Mouse (Mus musculus): ENCODE data around the gene Hip1r. TPM values are rescaled to one million over a fixed set of nuclear protein-coding genes. Genes with fewer than 3 reads are reported as not detected.

Hip1r gene
- total and polyA plus RNA-seq, 3 experiments, result 16.6 to 31.6 TPM; not detected in 1

DNA sequence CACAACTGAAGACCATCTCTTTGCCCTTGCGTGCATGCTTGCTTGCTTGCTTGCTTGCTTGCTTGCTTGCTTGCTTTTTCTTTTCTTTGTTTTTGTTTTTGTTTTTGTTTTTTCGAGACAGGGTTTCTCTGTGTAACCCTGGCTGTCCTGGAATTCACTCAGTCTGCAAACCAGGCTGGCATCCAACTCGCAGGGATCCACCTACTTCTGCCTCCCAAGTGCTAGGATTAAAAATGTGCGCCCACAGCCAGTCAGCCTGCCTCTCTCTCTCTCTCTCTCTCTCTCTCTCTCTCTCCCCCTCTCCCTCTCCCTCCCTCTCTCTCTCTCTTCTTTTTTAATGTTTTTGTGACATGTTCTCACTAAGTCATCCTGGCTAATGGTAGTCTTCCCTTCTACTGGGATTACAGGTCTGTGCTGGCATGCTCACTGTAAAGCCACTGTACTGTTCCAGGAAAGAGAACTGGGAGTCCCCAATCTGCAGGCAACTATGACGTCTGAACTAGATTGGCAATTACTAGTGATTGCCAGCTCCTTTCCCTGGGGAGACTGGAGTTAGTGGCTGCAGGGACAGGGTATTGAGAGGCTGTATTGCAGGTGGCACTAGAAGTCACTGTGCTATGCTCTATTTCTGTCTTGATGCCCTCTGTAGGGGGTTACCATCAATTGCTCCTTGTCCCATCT is 20.9 kb upstream of the Hip1r start:
- Histone ChIP-seq H3K27ac (ENCODE audit: control insufficient read depth, low read depth, low read length) (no peak overlapping the region), H3K9ac (ENCODE audit: control insufficient read depth, low read depth, low read length, poor library complexity, severe bottlenecking) (no peak overlapping the region), H3K27me3 (ENCODE audit: control insufficient read depth in 1 of 2, insufficient read depth in 2 of 2, low read length in 2 of 2) (no peaks in the 10 kb centered on the region), H3K9me3 (replicated peaks; ENCODE audit: insufficient read depth, low read length) (no peaks in the 10 kb centered on the region), H3K79me2 (ENCODE audit: control insufficient read depth, insufficient read depth, low read length, poor library complexity) (no peaks in the 10 kb centered on the region), H3K4me3 (ENCODE audit: control insufficient read depth in 1 of 2, insufficient read depth in 1 of 2, low read depth in 2 of 2, low read length in 2 of 2) (no peak overlapping the region), H3K4me1 (ENCODE audit: control insufficient read depth in 1 of 2, insufficient read depth in 2 of 2, low read length in 2 of 2) (no peaks in the 10 kb centered on the region), H3K36me3 (ENCODE audit: control insufficient read depth in 1 of 2, insufficient read depth in 2 of 2, low read length in 2 of 2) (peaks cover 0 to 3% of the 10 kb centered on the region in 2 experiments; a peak in 2 of 4 replicates)
- no peak for DNase-seq (ENCODE audit: low read depth, low spot score)
- TF ChIP-seq EP300 (IDR thresholded peaks at IDR 0.05; ENCODE audit: low read depth in 1 of 2, low read length in 2 of 2), result no peak
- TF ChIP-seq KAT2A (conservative IDR thresholded peaks at IDR 0.05; ENCODE audit: low read depth, low read length), result no peak
- TF ChIP-seq RAD21 (IDR thresholded peaks at IDR 0.05; ENCODE audit: low read depth, low read length), result no peak
- no peak for TF ChIP-seq ZC3H11A (IDR thresholded peaks at IDR 0.05; ENCODE audit: low read depth, low read length)
- no peak for TF ChIP-seq UBTF (IDR thresholded peaks at IDR 0.05; ENCODE audit: borderline replicate concordance, insufficient read depth, low read depth, low read length)
- no peak for TF ChIP-seq CHD2 (IDR thresholded peaks at IDR 0.05; ENCODE audit: low read length)
- TF ChIP-seq SIN3A (IDR thresholded peaks at IDR 0.05; ENCODE audit: low read length), result no peak

- no peaks in the 10 kb centered on the region for H3K27me3 ChIP-seq (ENCODE audit: control insufficient read depth in 1 of 2, insufficient read depth in 2 of 2, low read length in 2 of 2)
- H3K4me3 ChIP-seq (ENCODE audit: control insufficient read depth in 1 of 2, insufficient read depth in 1 of 2, low read depth in 2 of 2, low read length in 2 of 2), result no peak overlapping the region
- DNase-seq (ENCODE audit: low read depth, low spot score), result no peak
- TF ChIP-seq ZC3H11A (IDR thresholded peaks at IDR 0.05; ENCODE audit: low read depth, low read length) (no peak), KAT2A (conservative IDR thresholded peaks at IDR 0.05; ENCODE audit: low read depth, low read length) (no peak), NELFE (IDR thresholded peaks at IDR 0.05; ENCODE audit: low read depth, low read length) (no peak), ETS1 (IDR thresholded peaks at IDR 0.05; ENCODE audit: low read depth, low read length) (no peak), POLR2AphosphoS2 (IDR thresholded peaks at IDR 0.05; ENCODE audit: low read length) (no peak), USF1 (IDR thresholded peaks at IDR 0.05; ENCODE audit: low read depth, low read length) (no peak), EP300 (IDR thresholded peaks at IDR 0.05; ENCODE audit: low read depth in 1 of 2, low read length in 2 of 2) (no peak), MYC (IDR thresholded peaks at IDR 0.05; ENCODE audit: low read depth, low read length) (no peak), MEF2A (IDR thresholded peaks at IDR 0.05; ENCODE audit: extremely low read depth, insufficient replicate concordance, low read depth, low read length, poor library complexity, severe bottlenecking) (no peak), POLR2AphosphoS5 (IDR thresholded peaks at IDR 0.05; ENCODE audit: borderline replicate concordance, low read depth, low read length) (no peak), RCOR1 (IDR thresholded peaks at IDR 0.05; ENCODE audit: low read depth, low read length) (no peak), TAL1 (IDR thresholded peaks at IDR 0.05; ENCODE audit: low read length) (no peak), MYB (IDR thresholded peaks at IDR 0.05; ENCODE audit: low read depth, low read length) (no peak), RAD21 (IDR thresholded peaks at IDR 0.05; ENCODE audit: low read depth, low read length) (no peak), POLR2A (IDR thresholded peaks at IDR 0.05; ENCODE audit: control insufficient read depth in 1 of 2, insufficient read depth in 1 of 2, low read depth in 1 of 2, low read length in 2 of 2, poor library complexity in 1 of 2) (no peak)
- no peak overlapping the region for H3K27ac ChIP-seq (ENCODE audit: control insufficient read depth, low read depth, low read length)
- H3K9me3 ChIP-seq (replicated peaks; ENCODE audit: insufficient read depth, low read length), result no peaks in the 10 kb centered on the region
- H3K79me2 ChIP-seq (ENCODE audit: control insufficient read depth, insufficient read depth, low read length, poor library complexity), result no peaks in the 10 kb centered on the region
- no peaks in the 10 kb centered on the region for H3K4me1 ChIP-seq (ENCODE audit: control insufficient read depth in 1 of 2, insufficient read depth in 2 of 2, low read length in 2 of 2)
- peaks cover 0 to 3% of the 10 kb centered on the region in 2 experiments; a peak in 2 of 4 replicates for H3K36me3 ChIP-seq (ENCODE audit: control insufficient read depth in 1 of 2, insufficient read depth in 2 of 2, low read length in 2 of 2)
- no peak overlapping the region for H3K9ac ChIP-seq (ENCODE audit: control insufficient read depth, low read depth, low read length, poor library complexity, severe bottlenecking)
These were observed 16.2 kb upstream of the Hip1r start for GRCm38 (mm10) chr5:123957213-123957612.

Data from MEL (cell line).